Mouse (Mus musculus) lung, embryonic 16.5 days (tissue): ENCODE measurements at regions not wholly inside any gene's neighbourhood (a gene's known extent, or its start where the extent isn't known, plus 50 kb on each side); places are given as distances from the start of the nearest gene placed in this dataset.

Experiments used
- ATAC-seq: fragments of 200-750 bp; cut with Nextera tagmentation; 2 replicates; pipeline ENCODE4 v1.8.0; 2017; ENCODE audit warnings: low read depth, mild to moderate bottlenecking, moderate library complexity
- H3K27ac ChIP-seq: fragments of 300-500 bp; sonication (generic); 2 replicates; pipeline ENCODE4 v1.5.1; 2014; ENCODE audit warnings: mild to moderate bottlenecking, control low read depth, low read length
- H3K27me3 ChIP-seq: fragments of 300-500 bp; sonication (generic); 2 replicates; pipeline ENCODE4 v1.6.1; 2014; ENCODE audit warnings: low read depth, low read length, mixed read lengths; ENCODE audit not compliant: control insufficient read depth, insufficient read depth
- H3K36me3 ChIP-seq: fragments of 300-500 bp; sonication (generic); 2 replicates; pipeline ENCODE4 v1.6.1; 2014; ENCODE audit warnings: low read length; ENCODE audit not compliant: control insufficient read depth, insufficient read depth
- H3K4me1 ChIP-seq: fragments of 300-500 bp; sonication (generic); replicated peaks from 2 replicates; pipeline ENCODE4 v1.6.1; 2014; ENCODE audit warnings: low read length, mixed read lengths; ENCODE audit not compliant: control insufficient read depth, insufficient read depth
- H3K4me2 ChIP-seq: fragments of 300-500 bp; sonication (generic); 2 replicates; pipeline ENCODE4 v1.6.1; 2014; ENCODE audit warnings: low read depth, low read length, control low read depth
- H3K4me3 ChIP-seq: fragments of 300-500 bp; sonication (generic); 2 replicates; pipeline ENCODE4 v1.5.1; 2014; ENCODE audit warnings: mild to moderate bottlenecking, low read length, control low read depth
- H3K9ac ChIP-seq: fragments of 300-500 bp; sonication (generic); 2 replicates; pipeline ENCODE4 v1.6.1; 2014; ENCODE audit warnings: low read length, control low read depth
- H3K9me3 ChIP-seq: fragments of 300-500 bp; sonication (generic); 2 replicates; pipeline ENCODE4 v1.6.1; 2016; ENCODE audit warnings: low read length; ENCODE audit not compliant: control insufficient read depth
- WGBS: fragments of 180-500 bp; shearing (Covaris S2); extraction: QIAGEN DNeasy Blood & Tissue Kit; methylation state at CpG from one replicate; pipeline ENCODE4 v1.1.7; 2014; 5-methylcytosine and 5-hydroxymethylcytosine counted together

GRCm38 (mm10) chr13:80611937-80612336 is 271.2 kb upstream of the Arrdc3 start:
- no peak for ATAC-seq
- no peaks in the 10 kb centered on the region for H3K9me3 ChIP-seq
- H3K4me3 ChIP-seq, result no peak overlapping the region
- no peaks in the 10 kb centered on the region for H3K27me3 ChIP-seq
- no peaks in the 10 kb centered on the region for H3K36me3 ChIP-seq
- no peaks in the 10 kb centered on the region for H3K4me1 ChIP-seq
- no peak overlapping the region for H3K4me2 ChIP-seq
- no peak overlapping the region for H3K27ac ChIP-seq
- H3K9ac ChIP-seq, result no peak overlapping the region
- WGBS, result 77% methylated on average over 11 of the region's 11 CpGs

DNA sequence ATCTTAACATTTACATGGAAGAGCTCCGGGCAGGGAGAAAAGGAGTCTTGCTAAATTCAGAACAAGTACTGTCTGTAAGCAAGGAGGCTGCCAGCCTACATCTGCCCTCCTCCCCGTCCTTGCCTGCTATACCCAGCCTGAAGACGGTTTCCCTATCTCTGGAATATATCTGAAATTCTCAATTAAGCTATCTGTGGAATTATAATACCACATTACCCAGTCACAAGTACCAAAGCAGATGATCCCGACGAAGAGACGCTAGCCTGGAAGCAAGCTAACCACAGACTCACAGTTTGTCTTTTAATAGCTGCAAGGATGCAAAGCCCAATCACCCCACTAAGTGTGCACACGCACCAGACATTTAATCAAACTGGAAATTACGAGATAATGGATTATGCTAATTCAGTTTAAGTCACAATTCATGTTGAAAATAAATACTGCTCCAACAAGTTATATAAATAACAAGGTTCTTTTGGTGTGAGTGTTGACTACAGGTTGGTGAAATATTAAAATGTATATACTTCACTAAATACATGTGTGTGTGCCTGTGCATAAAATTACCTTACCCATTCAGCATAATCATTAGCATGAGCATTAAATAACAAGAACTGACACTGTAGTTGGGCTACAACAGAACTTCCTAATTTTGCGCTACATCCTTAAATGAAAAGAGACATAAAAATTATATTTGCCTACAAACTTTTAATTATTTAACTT is 269.9 kb upstream of the Arrdc3 start:
- Histone ChIP-seq H3K27me3 (no peaks in the 10 kb centered on the region), H3K36me3 (no peaks in the 10 kb centered on the region), H3K9me3 (no peaks in the 10 kb centered on the region), H3K4me3 (no peak overlapping the region), H3K27ac (no peak overlapping the region), H3K4me2 (no peak overlapping the region), H3K4me1 (no peaks in the 10 kb centered on the region), H3K9ac (no peak overlapping the region)
- no peak for ATAC-seq
- WGBS, result 75% methylated on average over 9 of the region's 9 CpGs

DNA sequence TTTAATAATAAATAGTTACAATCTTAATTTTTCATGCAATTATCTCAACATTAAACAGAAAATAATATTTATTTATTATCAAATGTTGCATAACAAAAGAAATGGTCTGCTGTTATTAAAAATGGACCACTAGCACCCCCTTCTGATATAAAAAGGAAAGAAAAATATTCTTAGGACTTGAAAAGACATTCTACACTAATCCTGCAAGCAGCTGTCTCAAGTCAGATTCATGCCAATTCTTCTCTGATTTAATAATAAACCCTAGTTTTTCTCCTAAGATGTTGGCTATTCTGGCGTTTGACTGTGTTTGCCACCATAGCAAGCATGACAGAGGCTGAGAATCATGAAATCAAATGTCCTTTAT is 269.3 kb upstream of the Arrdc3 start:
- no peak overlapping the region for H3K9ac ChIP-seq
- H3K4me3 ChIP-seq, result no peak overlapping the region
- H3K9me3 ChIP-seq, result no peaks in the 10 kb centered on the region
- no peak overlapping the region for H3K4me2 ChIP-seq
- H3K4me1 ChIP-seq, result no peaks in the 10 kb centered on the region
- no peak for ATAC-seq
- H3K36me3 ChIP-seq, result no peaks in the 10 kb centered on the region
- H3K27ac ChIP-seq, result no peak overlapping the region
- H3K27me3 ChIP-seq, result no peaks in the 10 kb centered on the region
- WGBS, result 24% methylated on average over 1 of the region's 1 CpGs

GRCm38 (mm10) chr13:80614971-80615370 is 268.2 kb upstream of the Arrdc3 start:
- Histone ChIP-seq H3K27me3 (no peaks in the 10 kb centered on the region), H3K4me2 (no peak overlapping the region), H3K9ac (no peak overlapping the region), H3K36me3 (no peaks in the 10 kb centered on the region), H3K4me3 (no peak overlapping the region), H3K9me3 (no peaks in the 10 kb centered on the region), H3K27ac (no peak overlapping the region), H3K4me1 (no peaks in the 10 kb centered on the region)
- no peak for ATAC-seq
- WGBS, result 70% methylated on average over 5 of the region's 5 CpGs

DNA sequence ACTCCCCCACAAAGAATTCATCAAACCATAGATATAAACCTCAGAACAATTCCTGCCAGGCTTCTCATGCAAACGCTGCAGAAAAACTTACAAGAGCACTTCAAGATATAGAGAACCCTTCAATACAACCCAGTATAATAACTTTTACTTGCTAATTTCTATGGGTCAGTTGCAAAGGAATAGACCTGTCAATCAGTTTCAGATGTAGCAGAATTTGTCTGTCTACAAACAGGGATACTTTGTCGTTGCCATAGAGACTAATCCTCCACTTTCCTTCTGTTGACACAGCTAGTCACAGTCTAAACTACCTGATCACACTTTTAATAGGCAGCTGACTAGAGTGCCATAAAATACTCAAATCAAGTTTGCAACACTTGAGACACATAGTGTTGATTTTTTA is 260.2 kb upstream of the Arrdc3 start:
- H3K9me3 ChIP-seq, result no peaks in the 10 kb centered on the region
- no peak for ATAC-seq
- 47% methylated on average over 2 of the region's 2 CpGs for WGBS
- no peak overlapping the region for H3K4me2 ChIP-seq
- no peak overlapping the region for H3K4me3 ChIP-seq
- H3K27me3 ChIP-seq, result no peaks in the 10 kb centered on the region
- no peaks in the 10 kb centered on the region for H3K4me1 ChIP-seq
- no peak overlapping the region for H3K9ac ChIP-seq
- H3K27ac ChIP-seq, result no peak overlapping the region
- no peaks in the 10 kb centered on the region for H3K36me3 ChIP-seq

DNA sequence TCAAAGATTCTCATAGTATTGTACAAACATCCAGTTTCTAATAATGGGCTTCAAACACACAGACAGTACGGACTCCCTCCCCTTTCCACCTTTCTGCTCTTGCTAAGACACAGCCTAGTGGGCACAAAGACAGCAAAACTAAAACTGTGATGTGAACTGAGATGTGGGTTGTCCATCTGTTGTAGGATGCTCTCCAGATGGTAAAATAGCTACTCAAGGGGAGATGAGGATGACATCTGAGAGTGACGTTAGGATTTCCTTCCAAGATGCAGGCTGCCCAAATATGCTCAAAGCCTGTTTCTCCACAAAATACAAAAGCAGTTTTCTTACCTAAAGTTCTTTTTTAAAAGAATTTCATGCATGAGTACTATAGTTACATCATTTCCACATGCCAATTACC is 241.8 kb upstream of the Arrdc3 start:
- Histone ChIP-seq H3K27me3 (no peaks in the 10 kb centered on the region), H3K4me1 (no peaks in the 10 kb centered on the region), H3K36me3 (no peaks in the 10 kb centered on the region), H3K4me3 (no peak overlapping the region), H3K9ac (no peak overlapping the region), H3K9me3 (no peaks in the 10 kb centered on the region), H3K27ac (no peak overlapping the region), H3K4me2 (no peak overlapping the region)
- WGBS, result 67% methylated on average over 2 of the region's 2 CpGs
- ATAC-seq, result no peak

DNA sequence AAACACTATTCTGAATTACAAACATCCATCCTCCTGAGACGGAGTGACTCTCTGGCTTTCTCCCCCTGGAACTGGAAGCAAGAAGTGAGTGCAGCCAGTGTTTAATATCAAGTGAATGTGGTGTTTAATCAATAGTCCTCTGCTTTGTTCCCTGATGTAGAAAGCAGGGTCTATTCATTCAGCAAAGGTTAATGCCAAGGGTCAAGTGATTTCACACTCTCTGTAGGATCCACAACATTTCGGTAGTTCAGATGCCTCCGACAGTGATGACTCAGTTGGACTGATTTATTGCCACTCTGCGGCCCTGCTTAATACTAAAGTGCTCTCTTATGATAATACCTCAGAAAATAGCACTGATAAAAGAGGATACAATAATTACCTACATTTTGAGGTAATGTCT is 235.6 kb upstream of the Arrdc3 start:
- H3K4me1 ChIP-seq, result no peaks in the 10 kb centered on the region
- no peak overlapping the region for H3K4me2 ChIP-seq
- H3K9ac ChIP-seq, result no peak overlapping the region
- H3K9me3 ChIP-seq, result no peaks in the 10 kb centered on the region
- no peak overlapping the region for H3K27ac ChIP-seq
- H3K36me3 ChIP-seq, result no peaks in the 10 kb centered on the region
- H3K4me3 ChIP-seq, result no peak overlapping the region
- H3K27me3 ChIP-seq, result no peaks in the 10 kb centered on the region
- WGBS, result 46% methylated on average over 4 of the region's 4 CpGs
- ATAC-seq, result no peak

DNA sequence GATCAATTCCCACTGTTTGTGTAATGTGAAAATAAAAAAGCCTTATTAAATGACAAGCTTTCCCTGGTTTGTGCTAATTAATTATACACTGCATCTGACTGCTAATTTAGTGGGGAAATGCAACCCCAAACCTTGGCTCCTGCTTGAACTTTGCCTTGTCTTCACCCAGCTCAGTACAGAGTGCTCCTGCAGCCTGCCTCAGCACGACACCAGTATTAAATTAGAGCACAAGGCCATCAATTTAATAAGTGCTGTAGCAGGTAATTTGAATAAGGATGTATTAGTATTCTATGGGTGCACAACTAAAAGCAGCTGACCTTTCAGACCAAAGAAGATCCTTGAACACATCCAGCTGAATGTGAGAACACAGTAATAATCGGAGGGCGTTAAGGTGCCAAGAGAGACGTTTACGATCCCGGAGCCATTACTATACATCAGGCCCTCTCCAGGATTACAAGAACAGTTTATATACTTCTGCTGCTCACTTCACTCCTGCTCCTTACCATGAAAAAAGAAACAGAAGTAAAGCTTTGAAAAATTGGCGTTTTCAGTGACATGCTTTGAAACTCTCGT is 230.1 kb upstream of the Arrdc3 start:
- 79% methylated on average over 8 of the region's 8 CpGs for WGBS
- Histone ChIP-seq H3K27me3 (no peaks in the 10 kb centered on the region), H3K4me1 (no peaks in the 10 kb centered on the region), H3K9ac (no peak overlapping the region), H3K27ac (no peak overlapping the region), H3K9me3 (no peaks in the 10 kb centered on the region), H3K4me3 (no peak overlapping the region), H3K36me3 (no peaks in the 10 kb centered on the region), H3K4me2 (no peak overlapping the region)
- ATAC-seq, result no peak

DNA sequence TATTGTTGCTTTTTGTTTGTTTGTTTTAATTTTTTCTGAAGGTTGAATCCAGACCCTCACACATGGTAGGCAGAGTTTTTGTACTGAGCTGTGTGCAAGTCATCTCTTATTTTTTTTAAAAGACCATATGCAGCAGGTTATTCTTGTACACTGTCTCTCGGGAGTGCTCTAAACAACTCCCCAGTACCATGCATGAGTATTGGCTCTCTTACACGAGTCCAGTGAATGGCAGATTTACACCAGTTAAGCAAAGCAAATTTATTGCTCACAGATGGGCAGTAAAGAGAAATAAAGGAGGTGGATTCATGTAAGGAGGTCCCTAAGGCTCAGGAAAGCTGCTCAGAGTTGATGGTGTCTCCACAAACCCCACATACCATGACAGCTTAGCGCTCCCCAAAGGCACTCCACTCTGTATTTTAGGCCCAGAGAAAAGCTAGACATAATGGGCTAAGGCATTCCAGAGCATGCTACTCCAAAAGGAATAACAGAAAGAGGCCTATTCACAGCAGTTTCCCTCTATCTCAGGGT is 216.9 kb upstream of the Arrdc3 start:
- no peak overlapping the region for H3K9ac ChIP-seq
- H3K9me3 ChIP-seq, result no peaks in the 10 kb centered on the region
- WGBS, result 73% methylated on average over 3 of the region's 3 CpGs
- no peaks in the 10 kb centered on the region for H3K36me3 ChIP-seq
- H3K27me3 ChIP-seq, result no peaks in the 10 kb centered on the region
- no peak overlapping the region for H3K4me3 ChIP-seq
- H3K27ac ChIP-seq, result no peak overlapping the region
- no peak overlapping the region for H3K4me2 ChIP-seq
- ATAC-seq, result no peak
- no peaks in the 10 kb centered on the region for H3K4me1 ChIP-seq
